Mouse (Mus musculus): ENCODE data around the gene Eml1.

Gene Eml1

DNA sequence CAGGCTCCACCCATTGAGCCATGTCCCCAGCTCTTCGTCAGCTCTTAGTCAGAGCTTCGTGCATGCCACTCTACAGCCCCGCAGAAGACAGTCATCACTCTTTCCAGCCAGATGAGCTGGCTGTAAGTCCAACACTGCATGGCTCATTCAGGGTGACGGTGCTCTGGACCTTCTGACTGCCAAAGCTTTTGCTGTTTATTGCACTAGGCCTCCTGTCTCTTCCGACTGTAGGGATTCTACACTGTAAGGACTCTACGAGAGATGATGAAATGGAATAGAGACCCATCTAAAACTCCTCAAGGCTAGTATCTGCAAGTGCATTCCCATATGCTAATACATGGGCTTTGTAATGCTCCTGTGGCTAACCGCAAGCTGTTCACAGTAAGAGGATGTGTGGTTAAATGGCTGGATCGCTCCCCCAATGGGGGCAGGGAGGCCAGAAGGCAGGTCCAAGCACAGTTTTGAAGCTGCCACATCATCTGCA lies 82.8 kb downstream of the Eml1 start:
- TF ChIP-seq GATA4 (IDR thresholded peaks at IDR 0.05; ENCODE audit: insufficient replicate concordance, low read length): no peak

DNA sequence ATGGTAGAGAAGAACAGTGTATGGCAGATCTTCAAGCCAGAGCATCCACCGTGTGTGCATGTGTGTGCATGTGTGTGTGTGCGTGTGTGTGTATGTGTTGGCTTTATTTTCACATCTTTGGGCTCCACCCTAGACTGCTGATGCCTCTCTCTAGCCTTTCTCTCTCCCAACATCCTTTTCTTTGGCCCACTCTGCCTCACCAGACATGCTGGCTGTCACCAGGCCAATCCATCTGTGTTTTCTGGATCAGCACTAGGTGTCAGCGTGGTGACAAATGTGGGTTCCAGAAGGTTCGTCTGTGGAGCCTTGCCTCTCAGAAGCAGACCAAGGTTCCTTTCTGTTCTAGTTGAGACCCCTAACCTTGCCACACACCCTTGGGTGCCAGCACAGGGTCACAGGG lies 84.2 kb downstream of the Eml1 start:
- TF ChIP-seq GATA4 (IDR thresholded peaks at IDR 0.05; ENCODE audit: insufficient replicate concordance, low read length): no peak

DNA sequence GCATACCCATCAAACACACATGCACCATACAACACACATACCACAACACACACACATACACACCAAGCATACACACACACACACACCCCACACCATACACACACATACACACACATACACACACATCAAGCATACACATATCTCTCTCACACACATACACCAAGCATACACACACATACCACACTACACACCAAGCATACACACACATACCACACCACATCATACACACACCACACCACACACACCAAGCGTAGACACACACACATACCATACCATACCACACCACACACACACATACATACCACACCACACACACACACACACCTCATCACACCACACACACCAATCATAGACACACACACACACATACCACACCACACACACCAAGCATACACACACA lies 102.1 kb downstream of the Eml1 start:
- no peak for TF ChIP-seq GATA4 (IDR thresholded peaks at IDR 0.05; ENCODE audit: insufficient replicate concordance, low read length)

DNA sequence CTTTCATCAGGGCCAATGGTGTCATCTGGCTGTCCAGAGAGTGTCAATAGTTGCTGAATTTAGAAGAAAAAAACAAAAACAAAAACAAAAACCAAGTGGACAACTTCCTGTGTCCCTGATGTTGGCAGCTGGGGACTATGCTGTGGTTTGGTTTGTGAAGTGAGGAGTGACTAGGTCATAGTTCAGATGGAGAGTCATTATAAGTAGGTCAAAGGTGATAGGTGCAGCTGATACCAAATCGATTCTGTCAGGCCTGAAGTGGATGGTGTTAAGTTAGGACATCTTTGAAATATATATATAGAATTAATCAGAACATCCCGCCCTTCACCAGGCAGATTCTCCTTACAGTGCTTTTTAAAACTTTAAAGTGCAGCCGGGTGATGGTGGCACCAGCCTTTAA lies 103.7 kb downstream of the Eml1 start:
- TF ChIP-seq GATA4 (IDR thresholded peaks at IDR 0.05; ENCODE audit: insufficient replicate concordance, low read length): no peak

DNA sequence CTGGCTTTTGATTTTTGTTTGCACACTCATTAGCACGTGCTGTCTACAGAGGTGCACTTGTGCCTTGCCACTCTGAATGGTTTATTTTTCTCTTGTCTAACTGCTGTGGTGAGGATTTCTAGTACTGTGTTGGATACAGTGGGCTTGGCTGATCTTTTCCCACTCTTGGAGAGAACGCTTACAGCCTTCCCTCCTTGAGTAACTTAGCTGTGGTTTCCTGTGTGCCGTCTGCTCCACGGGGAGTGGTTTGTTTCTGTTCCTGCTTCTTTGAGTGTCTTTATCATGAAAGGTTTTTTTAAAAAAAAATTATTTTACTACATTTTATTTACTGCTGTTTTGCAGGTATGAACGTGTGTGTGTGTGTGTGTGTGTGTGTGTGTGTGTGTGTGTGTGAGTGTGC lies 108.0 kb downstream of the Eml1 start:
- TF ChIP-seq GATA4 (IDR thresholded peaks at IDR 0.05; ENCODE audit: insufficient replicate concordance, low read length): no peak

DNA sequence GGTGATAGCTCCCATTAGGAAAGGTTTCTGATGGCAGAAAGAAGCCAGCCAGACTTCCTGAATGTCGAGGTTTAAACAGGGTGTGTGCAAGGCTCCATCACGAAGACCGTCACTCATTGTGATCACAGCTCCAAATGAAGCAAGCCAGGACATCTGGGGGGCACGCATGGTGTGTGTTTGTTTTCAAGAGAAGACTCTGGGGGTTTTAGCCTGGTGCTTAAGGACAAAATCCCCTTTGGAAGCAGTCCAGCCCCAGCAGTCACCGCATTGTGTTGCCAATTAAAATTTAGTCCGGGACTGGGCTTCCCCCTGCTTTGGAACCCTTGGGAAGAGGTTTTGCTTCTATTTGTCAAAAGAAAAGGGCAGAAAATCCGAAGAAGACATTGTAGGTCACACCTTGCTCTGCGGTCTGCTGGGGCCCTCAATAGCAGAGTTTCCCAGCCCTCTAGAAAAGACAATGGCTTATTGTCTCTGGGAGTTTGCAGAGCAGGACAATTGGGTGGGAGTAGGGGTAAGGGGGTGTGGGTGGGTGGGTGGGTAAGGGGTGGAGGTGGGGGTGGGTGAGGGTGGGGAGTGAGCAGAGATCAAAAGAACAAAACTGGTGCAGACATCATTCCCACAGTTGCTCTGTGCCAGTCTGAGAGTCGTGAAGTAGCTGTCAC lies 110.1 kb downstream of the Eml1 start:
- no peak for TF ChIP-seq GATA4 (IDR thresholded peaks at IDR 0.05; ENCODE audit: insufficient replicate concordance, low read length)

DNA sequence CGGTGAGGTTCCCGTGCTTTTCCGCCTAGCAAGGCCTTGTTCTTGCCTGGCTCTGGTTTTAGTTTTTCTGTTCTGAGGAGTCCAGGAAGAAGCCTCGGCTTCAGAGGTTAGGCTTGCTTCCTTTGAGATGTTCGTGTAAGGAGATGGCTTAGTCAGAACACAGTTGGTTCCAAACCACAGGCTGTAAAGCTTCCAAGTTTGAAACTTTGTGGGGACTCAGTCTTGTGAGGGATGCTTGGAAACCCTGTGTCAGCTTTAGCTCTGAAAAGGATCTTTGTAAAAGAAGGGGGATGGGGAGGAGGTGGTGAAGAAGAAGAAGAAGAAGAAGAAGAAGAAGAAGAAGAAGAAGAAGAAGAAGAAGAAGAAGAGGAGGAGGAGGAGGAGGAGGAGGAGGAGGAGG lies 118.3 kb downstream of the Eml1 start:
- no peak for TF ChIP-seq GATA4 (IDR thresholded peaks at IDR 0.05; ENCODE audit: insufficient replicate concordance, low read length)

DNA sequence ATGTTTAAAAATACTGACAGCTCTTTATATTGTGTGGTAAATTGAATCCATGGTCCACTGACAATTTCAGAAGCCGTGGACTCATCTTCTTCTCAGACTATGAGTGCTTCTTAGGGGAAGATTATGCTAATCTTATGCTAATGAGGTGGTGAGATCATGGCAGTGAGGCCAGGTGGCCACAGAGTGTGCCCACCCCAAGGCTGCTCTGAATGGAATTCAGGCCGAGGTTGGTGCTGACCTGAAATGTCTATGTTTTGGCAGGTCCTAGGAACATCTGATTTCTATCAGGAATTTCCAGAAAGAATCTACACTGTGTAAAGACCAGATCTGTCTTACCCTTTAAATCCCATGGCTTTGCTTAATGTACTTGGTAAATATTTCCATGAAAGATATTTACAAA lies 119.0 kb downstream of the Eml1 start:
- no peak for TF ChIP-seq GATA4 (IDR thresholded peaks at IDR 0.05; ENCODE audit: insufficient replicate concordance, low read length)

DNA sequence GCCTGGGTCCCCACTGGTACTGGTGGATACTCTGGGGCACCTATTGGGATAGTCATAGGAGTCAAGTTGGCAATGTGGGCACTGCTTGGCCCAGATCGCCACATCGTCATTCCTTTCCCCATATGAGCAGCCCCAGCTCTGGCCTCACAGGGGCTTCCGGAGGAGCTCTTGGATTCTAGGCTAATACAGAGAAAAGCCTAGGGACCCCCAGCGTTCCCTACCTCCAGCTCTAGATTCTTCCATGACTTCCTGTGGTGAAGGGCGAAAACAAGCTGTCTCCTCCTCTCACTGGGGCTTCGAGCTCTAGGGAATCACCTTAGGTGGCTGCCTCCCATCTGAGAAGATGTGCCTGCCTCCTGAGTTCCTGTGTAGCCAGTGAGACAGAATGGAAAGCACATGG lies 119.6 kb downstream of the Eml1 start:
- no peak for TF ChIP-seq GATA4 (IDR thresholded peaks at IDR 0.05; ENCODE audit: insufficient replicate concordance, low read length)

DNA sequence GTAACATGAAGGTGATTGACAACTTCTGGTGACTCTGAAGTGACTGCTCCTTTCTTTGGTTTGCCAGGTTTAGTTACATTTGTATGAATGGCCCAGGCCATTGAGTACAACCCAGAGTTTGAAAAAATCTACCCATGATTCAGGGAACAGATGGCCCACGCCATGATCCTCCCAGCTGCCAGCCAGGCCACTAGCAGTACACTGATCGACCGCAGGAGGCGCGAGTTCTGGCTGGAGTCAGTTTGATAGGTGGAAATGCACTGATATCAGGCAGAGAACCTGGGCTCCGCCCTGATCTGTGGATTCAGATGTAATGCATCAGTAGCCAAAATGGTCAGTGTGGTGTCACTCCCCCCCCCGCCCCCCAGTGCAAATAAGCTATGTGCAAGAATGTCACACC lies 120.2 kb downstream of the Eml1 start:
- TF ChIP-seq GATA4 (IDR thresholded peaks at IDR 0.05; ENCODE audit: insufficient replicate concordance, low read length): no peak

DNA sequence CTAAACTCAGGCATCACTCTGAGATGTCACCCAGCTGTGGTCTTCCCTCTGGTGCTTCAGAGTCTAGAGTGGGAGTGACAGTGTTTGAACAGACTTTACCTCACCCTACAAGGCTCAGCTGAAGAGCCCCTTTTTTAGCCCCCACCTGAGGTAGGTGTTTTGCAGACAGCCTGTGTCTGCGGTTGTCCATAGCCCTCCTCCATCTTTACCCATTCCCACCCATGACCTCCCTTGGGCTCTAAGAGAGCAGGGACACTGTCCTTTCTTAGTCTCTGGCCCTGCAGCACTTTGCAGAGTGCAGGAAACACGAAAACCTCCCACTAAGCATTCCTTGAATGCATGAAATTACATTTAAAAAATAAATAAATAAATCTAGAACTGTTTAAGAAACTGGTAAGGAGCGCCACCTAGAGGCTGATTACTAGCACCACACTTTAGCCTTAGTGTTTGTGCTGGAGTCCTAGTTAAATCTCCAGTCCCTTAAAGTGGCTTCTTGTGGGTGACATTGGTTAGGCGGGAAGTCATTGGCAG lies 123.3 kb downstream of the Eml1 start:
- TF ChIP-seq GATA4 (IDR thresholded peaks at IDR 0.05; ENCODE audit: insufficient replicate concordance, low read length): no peak

DNA sequence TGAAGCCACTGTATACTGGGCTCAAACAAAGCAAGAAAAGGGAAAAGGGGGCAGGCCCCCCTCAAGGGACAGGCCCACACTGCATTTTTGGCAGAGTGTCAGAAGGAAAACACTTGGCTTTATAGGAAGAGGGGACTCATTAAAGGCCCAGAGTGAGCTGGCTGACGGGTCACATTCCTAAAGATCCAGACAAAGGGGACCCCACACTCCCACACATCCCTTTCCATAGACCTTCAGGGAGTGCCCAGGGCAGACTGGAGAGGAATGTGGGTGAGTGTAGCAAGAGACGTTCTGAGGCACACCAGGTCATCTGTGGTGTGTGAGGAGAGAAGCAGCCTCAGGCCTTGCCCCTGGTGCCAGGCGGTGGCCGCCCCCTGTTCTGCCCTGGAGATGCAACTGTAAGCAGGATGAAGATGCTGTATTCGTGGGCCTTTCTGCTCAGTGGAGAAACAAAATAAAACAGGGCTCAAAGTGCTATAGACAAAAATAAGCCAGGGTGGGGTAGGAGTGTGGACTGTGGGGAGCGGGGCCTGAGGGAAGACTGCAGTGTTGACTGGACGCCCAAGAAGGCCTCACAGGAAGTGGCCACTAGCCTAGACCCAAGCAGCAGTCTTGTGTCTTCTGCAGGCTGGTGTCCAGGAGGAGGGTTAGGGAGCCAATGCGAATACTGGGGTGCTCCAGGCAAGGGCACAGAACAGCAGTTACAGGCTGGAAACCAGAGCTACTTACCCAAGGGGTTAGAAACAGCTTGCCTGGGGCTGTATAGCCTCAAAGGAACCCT lies 124.9 kb downstream of the Eml1 start:
- TF ChIP-seq GATA4 (IDR thresholded peaks at IDR 0.05; ENCODE audit: insufficient replicate concordance, low read length): no peak

DNA sequence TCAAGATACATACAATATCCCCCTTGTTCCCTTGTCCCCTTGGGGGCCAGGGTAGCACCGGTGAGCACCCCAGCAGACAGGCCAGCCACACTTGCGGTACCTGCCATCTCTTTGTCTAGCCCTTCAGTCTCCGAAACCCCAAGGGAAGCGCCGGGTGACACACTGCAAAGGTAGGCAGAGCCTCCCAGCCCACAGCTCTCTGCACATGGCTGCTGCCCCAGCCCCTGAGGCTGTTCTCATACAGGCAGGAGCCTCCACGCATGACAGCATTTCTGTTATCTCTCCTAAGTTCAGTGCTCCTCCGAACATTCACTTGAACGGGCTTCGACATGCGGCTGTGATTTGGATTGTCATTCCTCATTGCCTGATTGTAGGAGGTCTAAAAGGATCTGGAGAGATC lies 132.3 kb downstream of the Eml1 start:
- no peak for TF ChIP-seq GATA4 (IDR thresholded peaks at IDR 0.05; ENCODE audit: insufficient replicate concordance, low read length)

DNA sequence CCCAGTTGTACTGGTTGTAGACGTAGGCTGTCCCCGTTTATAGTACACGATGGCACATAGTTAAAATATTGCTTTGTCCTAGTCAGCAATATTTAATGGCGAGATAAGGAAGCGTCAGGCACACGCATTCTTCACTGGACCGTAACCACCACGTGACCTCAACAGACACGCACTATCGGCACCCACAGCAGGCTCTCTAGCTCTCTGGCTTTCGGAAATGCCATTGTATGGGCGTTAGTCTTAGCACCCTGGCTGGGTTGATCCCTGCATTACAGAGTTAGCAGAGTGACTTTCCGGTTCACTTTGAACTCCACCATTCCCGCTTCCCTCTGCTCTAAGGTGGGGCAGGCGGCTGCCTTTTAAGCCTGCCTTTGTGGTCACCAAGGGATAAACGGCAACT lies 132.8 kb downstream of the Eml1 start:
- TF ChIP-seq GATA4 (IDR thresholded peaks at IDR 0.05; ENCODE audit: insufficient replicate concordance, low read length): no peak

DNA sequence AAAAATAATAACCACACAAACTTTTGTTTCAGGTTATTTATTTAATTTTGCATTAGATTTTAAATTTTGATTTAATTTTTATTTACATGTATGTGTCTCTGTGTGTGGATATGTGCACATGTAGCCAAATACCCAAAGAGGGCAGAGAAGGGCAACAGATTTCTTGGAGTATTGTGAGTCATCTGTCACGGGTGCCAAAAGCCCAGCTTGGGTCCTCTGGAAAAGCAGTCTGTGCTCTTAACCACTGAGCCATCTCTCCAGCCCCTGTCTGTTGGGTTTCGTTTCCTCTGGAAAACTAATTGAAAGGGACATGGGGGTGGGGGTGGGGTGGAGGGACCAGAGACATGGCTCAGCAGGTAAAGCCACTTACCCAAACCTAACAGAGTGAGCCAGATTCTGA lies 135.1 kb downstream of the Eml1 start:
- no peak for TF ChIP-seq GATA4 (IDR thresholded peaks at IDR 0.05; ENCODE audit: insufficient replicate concordance, low read length)

DNA sequence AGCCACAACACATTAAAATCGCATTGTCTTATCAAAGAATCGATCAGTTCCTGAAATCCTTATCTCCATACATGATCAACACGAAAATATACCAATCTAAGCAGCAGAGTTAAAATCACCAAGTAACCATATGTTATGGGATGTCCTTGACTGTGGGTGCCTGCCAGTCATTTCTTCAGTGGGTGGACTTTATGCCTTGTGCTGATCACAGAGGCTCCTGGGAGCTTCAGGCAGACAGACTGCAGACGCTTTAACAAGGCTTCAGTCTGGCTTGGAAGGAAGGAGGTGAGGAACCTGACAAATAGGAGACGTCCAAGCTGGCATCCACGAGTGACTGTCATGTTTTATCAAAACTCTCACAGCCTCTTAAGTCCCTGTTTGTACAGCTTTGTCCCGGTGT lies 139.8 kb downstream of the Eml1 start:
- TF ChIP-seq GATA4 (IDR thresholded peaks at IDR 0.05; ENCODE audit: insufficient replicate concordance, low read length): no peak

Measured in liver, adult (tissue).